Mouse (Mus musculus): ENCODE measurements around the gene A930002H24Rik.

Gene A930002H24Rik

DNA sequence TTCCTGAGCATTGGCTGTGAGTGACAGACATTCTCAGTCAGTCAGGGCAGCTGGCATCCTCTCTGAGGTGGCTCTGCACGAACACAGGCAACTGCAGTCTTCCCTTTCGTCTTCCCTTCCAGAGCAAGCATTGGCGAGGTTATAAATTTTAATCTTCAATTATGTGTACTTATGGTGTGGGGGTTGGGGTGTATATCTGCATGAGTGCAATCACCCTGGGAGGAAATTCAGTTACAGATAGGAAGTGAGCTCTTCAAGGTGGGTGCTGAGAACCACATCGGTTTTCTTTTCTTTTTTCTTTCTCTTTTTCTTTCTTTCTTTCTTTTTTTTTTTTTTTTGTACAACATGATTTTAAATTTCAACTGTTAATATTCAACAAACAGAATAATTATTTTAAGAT, 32.0 kb downstream of the A930002H24Rik start:
- no peak for DNase-seq

DNA sequence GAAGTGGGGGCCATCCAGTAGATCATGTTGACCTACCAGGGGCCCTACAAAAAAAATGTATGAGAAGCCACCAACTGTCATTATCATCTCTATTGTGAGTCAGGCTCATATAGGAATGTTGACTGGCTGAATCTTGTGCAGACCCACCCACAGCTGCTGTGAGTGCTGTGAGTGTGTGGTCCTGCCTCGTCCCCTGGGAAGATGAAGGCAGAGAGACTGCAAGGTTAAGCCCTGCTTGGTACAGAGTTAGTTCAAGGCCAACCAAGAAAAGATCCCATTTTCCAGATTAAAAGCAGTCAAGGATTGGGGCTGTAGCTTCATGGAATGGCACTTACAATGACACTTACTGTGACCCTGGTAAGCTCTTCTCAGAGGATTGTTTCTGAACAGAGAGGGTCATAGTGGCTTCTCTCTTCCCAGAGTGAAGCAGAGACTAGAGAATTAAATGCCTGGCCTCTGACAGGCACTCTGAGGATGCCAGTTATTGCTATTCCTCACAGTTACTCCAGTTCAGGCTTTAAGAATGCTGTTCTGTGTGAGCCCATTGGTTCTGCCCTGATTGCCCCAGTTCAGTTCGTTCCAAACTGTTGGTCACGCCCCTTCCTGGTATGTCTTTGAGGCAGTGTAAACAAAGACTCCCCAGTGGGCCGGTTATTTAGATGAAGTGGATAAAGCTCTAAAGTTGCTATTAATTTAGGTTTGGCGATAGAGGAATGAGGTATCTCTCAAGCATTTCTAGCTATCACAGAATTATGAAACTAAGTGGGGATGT, 34.8 kb downstream of the A930002H24Rik start:
- no peak for DNase-seq

DNA sequence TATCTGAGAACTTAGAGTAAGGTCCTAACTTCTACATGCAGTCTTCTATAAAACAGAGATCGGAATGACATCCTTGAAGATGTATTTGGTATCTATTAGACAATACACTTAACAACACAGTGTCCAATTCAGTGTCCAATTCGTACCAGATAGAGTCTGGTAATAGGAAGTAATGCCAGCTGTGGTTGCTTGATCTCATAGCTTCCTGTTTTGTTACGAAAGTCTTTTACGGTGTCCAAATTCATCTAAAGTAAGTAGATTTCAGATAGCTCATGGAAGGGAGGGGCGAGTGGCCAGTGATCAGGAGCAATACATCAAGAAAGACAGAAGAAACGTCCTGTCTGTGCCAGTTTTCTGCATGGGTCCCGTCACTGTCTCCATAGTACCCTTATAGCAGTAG, 36.8 kb downstream of the A930002H24Rik start:
- no peak for DNase-seq

DNA sequence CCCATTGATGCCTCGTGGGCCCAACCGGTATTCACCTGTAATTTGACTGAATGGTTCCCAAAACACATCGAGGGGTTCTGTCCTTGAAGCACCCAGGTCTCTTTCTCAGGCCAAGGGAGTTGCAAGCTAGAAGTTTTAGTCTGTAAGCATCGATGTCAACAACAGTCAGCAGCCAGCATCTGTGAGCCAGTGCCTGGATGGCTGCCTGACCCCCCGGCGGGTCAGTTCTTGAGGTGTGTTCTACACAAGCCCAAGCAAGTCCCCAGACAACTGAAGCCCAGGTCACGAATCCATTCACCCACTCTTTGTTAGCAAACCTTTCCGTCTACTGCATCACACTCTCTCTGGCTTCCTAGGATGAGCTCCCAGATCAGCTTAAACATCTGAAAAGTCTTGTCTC, 37.4 kb downstream of the A930002H24Rik start:
- no peak for DNase-seq

DNA sequence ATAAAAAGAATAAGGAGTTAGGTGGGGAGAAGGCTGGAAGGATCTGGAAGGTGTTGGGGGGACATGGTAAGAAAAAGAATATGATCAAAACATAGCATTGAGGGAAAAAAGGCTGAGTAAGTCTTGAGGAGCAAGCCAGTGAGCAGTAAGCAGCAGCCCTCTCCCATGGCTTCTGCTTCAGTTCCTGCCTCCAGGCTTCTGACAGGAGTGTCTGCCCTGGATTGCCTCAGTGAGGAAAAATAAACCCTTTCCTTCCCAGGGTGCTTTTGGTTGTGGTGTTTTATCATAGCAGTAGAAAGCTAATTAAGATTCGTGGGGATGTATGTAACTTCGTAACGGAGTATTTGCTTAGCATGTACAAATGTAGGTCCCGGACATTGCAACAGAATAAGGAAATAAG, 39.5 kb downstream of the A930002H24Rik start:
- DNase-seq = no peak

DNA sequence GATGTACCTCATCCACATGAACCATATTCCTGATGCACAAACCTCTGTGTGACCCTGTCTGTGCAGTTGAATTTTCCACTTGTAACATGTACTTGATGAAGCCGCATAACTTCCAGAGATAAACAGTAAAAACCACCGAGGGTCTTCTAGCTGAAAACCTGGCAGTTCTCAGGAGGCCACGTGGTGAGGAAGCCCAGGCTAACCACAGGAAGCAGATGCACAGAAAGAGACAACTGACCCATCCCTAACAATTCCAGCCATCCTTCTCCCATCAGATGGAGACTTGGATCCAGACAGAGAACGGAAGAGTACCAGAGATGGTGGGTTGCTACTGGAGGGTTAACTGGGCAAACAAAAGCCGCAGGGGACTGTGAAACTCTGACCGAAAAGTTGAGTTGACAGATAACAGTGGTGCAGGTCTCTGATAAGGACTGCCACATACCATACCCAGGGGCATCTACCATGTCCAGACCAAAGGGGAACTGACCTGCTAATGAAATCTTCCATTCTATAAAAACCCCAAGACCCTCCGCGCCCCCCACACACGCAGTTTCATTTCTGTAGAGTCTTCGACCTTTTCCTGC, 45.1 kb downstream of the A930002H24Rik start:
- DNase-seq = no peak

DNA sequence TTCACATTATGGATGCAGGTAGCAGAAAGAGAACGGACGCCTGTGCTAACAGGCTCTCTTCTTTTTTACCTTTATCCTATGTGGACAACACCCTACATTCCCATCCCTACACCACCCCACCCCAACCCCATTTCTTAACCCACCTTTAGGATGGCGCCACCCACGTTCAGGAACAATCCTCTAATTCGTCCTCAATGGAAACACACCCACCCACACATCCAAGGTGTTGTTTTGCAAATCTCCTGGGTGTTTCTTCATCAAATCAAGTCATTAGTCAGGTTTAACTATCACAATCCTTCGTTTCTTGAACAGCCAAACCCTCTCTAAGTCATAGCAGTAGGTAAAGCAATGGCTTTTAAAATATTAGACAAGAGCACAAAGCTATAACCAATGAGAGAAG, 50.0 kb downstream of the A930002H24Rik start:
- no peak for DNase-seq

All from liver (tissue).